Mouse (Mus musculus): Measurements from ENCODE around the gene Rbm47. TPM values are rescaled to one million over a fixed set of nuclear protein-coding genes. Genes with fewer than 3 reads are reported as not detected.

Gene Rbm47
- total RNA-seq, 4 experiments from 2014 or later, result 0.27 to 1.8 (median 0.63) TPM

DNA sequence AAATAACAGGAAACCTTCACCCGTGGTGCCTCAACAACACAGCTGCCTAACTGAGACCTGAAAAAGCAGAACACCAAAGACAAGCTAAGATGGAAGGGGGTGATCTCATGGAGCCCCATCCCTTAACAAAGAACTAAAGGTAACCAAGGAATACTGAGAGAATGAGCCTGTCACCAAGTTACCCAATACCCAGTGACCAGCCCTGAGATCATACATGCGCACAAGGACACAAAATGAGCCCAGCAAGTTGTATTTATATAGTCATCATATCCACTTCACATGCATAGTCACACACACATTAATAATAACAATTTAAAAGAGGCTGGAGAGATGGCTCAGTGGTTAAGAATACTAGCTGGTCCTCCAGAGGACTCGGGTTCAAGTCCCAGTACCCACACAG is 44.0 kb downstream of the Rbm47 start:
- no peak for DNase-seq (ENCODE audit: low spot score in 2 of 2)

DNA sequence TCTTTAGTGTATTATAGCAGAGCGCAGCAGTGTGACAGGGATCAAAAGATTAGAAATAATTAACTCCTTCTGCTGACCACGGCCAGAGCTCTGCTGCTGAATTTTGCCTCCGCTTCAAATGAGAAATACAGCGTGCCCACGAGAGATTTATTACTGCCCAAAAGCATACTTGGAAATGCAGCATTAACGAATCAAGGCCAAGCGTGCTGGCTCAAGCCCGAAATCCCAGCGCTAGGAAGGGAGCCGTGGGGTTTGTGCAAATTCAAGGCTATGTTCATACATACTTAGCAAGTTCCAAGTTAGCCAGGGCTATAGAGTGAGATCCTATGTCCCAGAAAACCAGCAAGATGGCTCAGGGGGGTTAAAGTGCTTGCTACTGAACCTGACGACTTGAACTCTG is 47.5 kb downstream of the Rbm47 start:
- DNase-seq (ENCODE audit: low spot score in 2 of 2), result no peak

DNA sequence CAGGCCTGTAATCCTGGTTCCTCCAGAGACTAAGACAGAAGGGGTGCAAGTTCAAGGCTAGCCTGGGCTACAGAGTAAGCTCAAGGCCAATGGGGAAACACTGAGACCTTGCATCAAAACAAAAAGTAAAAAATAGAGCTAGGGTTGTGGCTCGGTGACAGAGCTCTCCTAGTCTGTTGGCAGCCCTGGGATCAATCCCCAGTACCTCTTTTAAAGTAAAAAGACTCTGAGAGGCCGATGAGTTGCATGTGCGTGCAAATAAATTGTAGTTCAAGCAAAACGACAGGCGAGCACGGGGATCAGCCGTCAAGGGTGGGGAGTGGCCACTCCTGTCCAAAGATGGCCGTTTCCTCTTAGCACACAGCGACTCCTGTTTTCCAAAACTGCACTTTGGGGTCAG is 48.0 kb downstream of the Rbm47 start:
- no peak for DNase-seq (ENCODE audit: low spot score in 2 of 2)

DNA sequence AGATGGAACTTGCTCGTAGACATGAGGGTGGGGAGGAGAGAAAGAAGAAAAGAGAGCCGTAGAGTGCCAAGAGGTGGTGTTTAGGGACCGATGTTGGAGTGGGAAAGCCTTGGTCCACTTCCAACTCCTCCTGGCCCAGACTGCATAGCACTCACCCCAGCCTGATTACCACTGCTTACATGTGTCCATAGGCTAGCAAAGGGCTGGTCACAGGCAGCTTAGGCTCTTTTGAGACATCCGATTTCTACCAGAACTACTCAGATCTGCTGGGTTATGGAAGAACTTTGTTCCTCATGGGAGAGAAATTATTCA is 48.9 kb downstream of the Rbm47 start:
- no peak for DNase-seq (ENCODE audit: low spot score in 2 of 2)

DNA sequence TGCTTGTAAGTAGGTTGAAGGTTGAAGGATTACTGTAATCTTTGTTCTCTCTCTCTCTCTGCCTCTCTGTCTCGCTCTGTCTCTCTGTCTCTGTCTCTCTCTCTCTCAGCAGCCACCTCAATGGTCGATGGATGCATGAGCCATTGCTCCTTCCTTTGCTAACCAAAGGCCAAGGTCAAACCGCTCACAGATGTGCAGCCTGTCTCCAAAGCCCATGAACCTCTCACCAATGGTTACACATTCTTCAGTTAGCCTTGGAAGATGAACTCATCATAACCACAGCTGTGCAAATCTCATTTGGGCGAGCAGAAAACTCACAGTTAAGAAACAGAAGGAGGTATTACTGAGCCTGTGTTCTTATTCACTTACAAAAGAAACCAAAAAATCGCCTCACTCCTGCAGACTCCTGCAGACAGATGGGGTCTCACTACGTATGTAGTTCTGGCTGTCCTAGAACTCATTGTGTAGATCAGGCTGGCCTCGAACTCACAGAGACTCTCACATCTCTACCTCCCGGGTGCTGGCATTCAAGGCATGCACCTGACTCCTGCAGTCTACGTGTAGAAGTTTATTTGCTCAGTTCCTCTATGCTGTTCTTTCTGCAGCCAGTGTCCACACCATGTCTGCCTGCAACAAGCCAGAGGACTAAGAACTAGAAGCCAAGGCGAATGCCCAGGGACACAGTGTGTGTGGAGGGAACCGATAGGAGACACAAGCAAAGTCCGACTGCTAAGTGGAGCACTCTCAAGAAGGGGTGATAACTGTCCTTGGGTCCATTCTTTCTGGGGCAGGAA is 49.4 kb downstream of the Rbm47 start:
- DNase-seq (ENCODE audit: low spot score in 2 of 2), result no peak

DNA sequence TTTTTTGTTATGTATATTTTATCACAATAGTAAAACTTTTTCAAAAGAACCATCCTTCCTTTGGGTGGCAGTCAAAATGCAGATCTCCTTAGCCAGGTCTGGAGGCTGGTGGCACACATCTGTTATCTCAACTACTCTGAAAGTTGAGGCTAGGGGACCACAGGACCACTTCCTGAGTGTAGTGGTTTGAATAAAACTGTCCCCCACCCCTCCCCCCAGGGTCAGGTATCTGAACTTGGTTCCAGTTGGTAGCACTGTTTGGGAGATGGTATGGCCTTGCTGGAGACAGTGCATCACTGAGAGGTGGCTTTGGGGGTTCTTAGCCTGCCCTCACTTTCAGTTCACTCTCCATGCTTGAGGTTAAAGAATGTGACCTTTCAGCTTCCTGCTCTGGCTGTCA is 51.7 kb downstream of the Rbm47 start:
- DNase-seq (ENCODE audit: low spot score in 2 of 2), result no peak

DNA sequence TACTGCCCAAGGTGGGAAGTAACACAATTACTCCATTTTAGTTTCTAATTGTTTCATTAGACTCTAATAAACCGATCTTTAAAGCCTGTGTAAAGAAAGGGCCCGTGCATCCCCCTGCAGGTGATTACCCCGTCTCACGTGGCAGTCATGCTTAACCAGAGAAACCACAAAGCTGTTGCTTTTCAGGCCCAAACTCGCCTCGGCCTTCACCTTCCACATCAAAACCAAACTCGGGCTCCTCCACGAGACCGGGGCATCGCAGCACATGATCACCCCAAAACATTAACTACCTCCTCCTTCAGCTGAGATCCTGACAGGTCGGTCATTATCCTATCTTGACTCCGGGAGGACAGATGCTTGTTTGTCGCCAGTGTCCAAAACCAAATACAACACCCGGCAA is 58.2 kb downstream of the Rbm47 start:
- DNase-seq (ENCODE audit: low spot score in 2 of 2), result no peak

DNA sequence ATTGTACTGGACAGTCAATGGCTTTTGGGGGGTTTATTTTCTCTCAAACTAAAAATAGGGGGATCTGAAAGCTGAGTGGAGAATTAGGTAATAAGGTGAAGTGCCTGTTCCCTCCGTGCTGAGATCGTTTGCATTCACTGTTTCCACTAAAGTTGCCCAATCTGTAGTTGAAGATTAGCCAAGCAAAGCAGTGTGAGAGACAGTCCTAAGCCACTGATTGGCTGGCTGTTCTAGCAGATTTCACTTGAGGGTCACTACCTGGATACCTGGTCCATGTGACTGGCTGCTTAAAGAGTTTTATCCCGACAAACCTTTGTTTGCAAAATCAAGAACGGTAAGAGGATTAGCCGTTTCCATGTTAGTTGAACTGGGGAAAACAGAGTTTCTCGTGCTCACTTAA is 58.7 kb downstream of the Rbm47 start:
- DNase-seq (ENCODE audit: low spot score in 2 of 2), result no peak

DNA sequence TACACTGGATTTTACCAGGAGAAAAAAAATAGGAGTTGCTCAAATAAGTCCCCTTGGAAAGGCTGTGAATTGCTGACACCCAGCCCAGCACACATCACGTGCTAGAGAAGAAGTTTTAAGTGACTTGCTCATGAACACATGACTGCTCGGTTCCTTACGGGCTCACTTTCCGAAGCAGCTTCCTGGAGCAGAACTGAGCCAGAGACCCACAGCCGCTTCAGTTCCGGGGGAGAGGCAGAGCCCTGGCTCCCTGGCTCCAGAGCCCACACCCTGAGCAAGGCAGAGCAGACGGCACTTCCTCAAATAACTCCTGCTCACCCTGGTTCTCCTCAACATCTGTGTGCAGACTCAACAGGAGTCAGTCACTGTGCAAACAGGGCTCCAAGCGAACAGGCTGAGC is 60.9 kb downstream of the Rbm47 start:
- peak; percentile 10 to 11 for DNase-seq (ENCODE audit: low spot score in 2 of 2)

DNA sequence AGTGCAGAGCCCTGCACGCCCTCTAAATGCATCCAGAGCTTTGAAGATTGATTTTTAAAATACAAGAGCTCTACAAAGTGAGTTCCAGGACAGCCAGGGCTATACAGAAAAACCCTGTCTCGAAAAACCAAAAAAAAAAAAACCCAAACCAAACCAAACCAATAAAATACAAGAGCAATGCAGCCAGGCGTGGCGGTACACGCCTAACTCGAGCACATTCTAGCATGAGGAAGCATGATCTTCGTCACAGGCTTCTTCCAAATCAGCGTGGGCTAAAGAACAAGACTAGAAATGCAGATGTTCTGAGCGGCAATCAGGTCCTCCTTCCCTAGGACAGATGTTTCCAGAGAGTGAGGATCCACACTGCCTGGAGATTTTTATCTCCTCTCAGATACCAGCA is 66.5 kb downstream of the Rbm47 start:
- DNase-seq (ENCODE audit: low spot score in 2 of 2), result no peak

DNA sequence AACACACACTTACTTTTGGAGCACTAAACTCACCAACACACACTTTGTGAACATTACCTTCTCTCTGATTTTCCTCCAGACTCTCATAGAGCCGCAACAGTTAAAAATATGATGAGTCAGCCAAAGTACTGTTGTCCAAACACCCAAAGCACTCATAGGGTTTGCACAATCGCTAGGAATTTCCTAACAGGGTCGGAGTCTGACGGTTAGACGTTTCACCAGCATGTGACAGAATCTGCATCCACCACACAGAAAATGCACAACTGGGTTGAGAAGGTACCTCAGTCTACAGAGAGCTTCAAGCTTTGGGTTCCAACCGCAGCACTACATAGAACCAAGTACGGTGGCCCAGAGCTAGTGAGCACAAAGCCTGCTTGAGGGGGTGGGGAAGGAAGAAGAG is 67.0 kb downstream of the Rbm47 start:
- no peak for DNase-seq (ENCODE audit: low spot score in 2 of 2)

DNA sequence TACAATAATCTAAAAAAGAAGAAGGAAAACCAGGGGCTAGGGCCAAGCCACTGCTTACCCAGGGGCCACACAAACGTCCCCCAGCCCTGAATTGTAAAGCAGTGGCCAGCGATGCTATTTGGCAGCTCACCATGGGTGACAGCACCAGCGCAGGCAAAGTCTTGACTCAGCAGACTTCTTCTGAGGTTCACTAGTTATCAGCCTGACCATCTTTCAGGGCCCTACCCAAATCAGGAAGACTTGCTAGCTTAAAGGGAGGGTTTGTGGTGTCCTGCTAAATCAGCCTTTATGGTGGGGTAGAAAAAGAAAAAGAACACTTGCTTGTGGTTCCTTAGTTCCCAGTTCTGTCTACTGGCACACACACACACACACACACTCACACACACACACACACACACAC is 67.6 kb downstream of the Rbm47 start:
- DNase-seq (ENCODE audit: low spot score in 2 of 2), result no peak

DNA sequence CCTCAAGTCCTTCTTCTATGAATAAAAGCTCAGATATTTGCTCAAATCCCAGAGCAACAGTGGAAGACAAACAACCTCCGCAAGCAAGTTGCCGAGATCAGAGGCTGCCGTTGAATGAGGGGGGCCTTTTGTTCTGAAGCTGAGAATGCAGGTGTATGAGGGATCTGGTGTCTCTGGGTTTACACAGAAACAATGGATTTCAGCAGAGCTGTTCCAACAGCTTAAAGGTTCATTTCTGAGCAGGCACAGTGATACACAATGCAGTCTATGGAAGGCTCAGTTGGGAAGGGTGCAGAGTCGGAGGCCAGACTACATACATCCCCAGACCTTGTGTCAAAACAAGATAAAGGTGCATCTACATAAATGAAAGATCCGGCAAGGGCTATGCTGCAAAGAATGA is 69.5 kb downstream of the Rbm47 start:
- no peak for DNase-seq (ENCODE audit: low spot score in 2 of 2)

DNA sequence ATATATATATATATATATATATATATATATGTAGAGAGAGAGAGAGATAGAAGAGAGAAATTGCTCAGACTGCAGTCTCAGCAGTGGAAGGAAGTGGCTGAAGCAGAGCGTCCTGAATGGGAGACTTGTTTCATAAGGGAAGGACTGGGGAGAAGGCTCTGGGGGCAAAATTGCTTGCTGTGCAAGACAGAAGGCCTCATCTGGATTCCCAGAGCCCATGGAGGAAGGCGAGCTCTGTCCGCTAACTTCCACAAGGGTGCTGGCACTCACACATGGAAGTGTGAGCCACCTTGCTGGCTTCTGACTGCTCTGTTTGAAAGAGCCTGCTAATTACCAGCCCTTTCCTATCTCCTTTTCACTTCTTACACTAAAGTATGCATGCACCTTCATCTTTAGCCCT is 70.1 kb downstream of the Rbm47 start:
- no peak for DNase-seq (ENCODE audit: low spot score in 2 of 2)

DNA sequence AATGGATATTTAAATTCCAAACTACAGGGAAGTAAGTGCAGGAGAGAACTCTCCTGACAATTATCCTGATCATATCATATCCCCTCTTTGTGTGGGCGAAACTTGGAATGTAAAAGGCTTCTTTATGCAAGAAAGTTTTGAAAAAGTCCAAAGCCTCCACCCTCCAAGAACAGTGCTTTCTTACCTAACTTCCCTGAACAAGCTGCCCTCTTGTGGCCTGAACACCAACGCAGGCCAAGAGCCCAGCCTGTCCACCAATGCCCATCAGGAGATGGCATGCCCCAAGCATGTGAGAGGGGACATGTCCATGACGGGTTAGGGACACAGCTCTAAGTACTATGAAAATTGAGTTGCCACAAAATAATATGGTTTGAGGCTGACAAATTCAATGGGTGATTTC is 71.3 kb downstream of the Rbm47 start:
- DNase-seq (ENCODE audit: low spot score in 2 of 2), result no peak

DNA sequence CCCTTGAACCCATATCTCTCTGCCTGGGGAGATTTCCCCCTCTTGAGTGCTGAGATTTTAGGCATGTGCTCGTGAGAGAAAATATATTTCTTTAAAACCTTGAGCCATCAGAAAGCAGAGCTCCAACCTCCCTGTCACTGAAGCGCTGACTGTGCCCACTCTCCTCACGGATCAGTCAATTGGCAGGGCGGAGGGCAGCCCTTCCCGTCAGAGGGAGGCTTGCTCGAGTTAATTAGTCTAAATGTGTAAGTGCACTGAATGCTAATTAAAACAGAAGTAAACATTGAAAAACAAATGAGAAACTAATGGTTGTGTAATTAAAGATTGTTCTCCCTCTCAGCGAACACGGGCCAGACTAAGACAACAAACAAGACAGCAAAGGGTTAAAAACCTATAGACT is 72.6 kb downstream of the Rbm47 start:
- DNase-seq (ENCODE audit: low spot score in 2 of 2), result no peak

DNA sequence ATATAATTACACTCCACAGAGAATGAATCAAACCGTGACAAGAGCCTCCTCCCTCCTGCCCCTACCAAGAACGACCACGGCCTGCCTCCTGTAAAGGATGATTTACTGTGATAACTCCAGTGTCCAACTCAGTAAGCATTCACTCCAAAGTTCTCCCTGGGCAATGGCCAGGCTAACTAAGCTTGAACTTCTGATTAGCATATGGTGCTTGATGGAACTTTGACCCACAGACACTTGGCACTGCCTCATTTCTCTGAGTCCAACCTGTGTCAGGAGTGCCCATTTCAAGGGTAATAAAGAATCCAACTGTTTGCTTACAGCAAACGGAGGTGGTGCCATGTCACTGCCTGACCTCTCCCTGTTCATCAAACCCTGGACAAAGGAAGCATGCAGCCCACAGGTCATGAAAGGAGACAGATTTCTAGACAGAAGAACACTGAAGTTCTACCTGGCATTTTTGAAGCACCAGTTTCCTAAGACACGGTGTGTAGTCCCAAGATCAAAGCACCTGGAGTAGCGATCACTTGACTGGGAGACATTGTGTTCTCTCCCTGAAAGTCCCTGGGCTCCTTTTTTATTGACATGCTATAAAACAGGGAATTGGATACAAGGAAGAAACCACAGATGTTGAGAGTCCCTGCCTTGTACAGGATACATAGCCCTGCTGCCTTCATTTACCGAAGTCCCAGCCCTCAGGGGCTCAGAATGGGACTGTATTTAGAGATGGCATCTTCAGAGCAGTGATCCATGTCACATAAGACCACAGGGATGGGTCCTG is 74.6 kb downstream of the Rbm47 start:
- no peak for DNase-seq (ENCODE audit: low spot score in 2 of 2)

DNA sequence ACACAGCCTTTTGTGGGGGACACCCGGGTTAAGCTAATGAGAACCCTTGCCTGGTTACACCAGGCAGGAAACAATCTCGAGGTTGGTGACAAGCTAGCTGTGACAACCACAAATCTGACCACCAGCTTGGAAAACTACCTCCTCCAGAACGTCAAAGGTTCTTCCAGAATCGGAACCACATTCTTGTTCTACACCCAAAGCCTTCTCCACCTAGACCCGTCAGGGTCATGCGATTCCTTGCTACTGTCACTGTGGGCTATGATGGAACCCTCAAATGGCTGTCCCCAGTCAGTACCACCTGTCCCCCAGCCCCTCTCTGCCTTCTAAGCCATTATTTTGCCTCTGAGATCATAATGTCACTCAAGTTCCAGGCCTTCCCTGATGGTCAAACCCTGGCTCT is 76.8 kb downstream of the Rbm47 start:
- DNase-seq (ENCODE audit: low spot score in 2 of 2), result no peak

DNA sequence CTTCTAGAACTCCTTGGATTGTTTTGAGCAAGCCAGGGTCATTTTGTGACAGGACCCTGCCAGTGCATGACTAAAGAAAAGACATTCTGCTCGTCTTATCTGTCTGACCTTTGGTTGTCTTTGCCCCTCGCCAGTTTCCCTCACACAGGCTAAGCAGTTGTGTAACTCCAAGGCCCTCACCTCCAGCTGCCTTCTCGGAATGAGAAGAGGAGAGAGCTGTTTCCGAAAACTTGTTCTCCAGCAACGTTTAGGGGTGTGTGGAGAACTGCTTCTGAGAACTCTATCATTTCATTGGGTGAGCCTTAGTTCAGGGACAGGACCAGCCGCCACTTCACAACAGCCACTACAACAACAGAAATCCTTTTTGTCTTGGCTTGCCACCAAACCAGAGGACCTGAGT is 77.8 kb downstream of the Rbm47 start:
- DNase-seq (ENCODE audit: low spot score in 2 of 2), result no peak

DNA sequence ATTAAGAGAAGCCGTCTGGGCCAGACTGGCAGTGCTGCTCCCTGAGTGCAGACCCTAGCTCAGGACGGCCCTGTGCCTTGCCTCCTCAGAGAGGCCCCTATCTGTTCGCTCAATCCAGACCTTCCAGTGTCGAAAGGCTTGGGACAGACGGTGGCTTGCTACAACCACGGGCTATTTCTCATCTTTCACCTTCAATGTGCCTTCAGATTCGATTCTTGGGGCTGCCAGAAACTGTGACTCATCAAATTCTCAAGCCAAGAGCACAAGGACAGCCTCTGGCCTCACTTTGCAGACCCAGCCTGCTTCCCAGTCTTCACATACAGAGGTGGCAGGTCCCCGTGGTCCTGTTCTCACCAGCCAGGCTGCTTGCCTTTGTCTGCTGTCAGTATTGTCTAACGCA is 82.9 kb downstream of the Rbm47 start:
- no peak for DNase-seq (ENCODE audit: low spot score in 2 of 2)

DNA sequence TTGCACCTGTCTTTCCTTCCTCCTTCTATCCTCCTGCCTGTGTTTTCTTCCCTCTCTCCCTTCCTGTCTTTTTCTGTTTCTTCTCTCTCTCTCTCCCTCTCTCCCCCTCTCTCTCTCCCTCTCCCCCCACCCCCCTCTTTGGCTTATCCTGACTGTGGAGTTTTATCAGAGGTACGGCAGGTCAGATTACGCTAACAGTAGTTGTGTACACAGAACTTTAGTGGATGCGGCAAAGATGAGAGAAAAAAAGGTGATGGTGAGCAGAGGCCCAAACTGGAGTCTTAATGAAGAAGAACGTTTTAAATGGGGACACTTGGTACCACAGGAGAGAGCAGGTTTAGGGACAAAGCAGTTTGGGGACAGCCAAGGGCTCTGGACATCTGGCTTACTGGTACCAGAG is 83.3 kb downstream of the Rbm47 start:
- DNase-seq (ENCODE audit: low spot score in 2 of 2), result no peak

DNA sequence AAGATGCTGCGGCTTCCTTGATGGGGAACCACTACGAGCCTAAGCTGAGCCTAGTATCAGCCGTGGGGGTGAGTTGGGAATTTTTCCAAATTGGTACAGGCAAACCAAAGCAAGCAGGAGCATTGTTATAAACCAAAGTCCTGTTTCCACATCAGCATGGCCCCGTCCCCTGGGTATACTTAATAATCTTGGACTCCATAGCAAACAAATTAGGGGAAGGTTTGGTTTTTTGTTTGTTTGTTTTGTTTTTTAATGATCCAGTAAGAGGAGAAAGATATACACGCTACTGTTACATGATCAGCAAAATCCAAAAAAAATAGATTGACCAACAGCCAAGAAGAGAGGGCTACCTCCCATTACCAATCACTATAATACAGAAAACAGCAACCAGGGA is 84.0 kb downstream of the Rbm47 start:
- DNase-seq (ENCODE audit: low spot score in 2 of 2), result no peak

DNA sequence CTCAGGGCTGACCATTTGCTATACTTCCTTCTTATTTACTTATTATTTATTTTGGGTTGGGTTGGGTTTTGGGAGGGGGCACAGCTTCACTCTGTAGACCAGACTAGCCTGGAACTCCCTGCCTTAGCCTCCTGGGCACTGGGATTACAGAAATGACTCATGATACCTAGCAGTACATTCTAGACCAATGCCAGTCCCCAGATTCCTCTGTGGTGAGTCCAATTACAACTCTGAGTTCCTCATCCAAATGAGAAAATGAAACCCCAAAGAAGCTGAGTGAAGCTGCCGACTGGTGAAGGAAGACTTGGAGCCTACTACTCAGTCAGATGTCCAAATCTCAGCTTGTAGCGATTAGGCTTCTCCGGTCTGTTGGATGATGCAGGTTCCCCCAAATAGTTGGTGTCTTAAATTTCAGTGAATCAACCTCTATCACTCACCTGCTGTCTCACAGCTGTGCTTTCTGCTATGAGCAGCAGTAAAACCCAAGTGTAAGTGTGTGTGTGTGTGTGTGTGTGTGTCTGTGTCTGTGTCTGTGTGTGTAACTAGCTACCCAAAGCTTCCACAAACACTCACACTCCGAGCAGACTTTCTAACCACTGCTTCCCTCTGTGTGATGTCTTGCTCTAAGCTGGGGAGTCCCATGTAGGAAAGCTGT is 84.5 kb downstream of the Rbm47 start:
- DNase-seq (ENCODE audit: low spot score in 2 of 2), result no peak

All from gastrocnemius, adult 8-10 months (tissue).